Mouse (Mus musculus) kidney, adult 2 months (tissue): ENCODE data around the gene Tns3.

Experiments
- CTCF ChIP-seq: fragments of 200-500 bp; conservative IDR thresholded peaks from 2 replicates; pipeline ENCODE4 v1.5.1; 2011; ENCODE audit warnings: low read depth, mild to moderate bottlenecking, control low read depth, low read length, moderate library complexity, mixed read lengths; ENCODE audit not compliant: insufficient read depth, insufficient read length
- POLR2A ChIP-seq: fragments of 200-500 bp; IDR thresholded peaks from one replicate; pipeline ENCODE4 v1.6.1; 2011; ENCODE audit warnings: low read depth, low read length, control low read depth

DNA sequence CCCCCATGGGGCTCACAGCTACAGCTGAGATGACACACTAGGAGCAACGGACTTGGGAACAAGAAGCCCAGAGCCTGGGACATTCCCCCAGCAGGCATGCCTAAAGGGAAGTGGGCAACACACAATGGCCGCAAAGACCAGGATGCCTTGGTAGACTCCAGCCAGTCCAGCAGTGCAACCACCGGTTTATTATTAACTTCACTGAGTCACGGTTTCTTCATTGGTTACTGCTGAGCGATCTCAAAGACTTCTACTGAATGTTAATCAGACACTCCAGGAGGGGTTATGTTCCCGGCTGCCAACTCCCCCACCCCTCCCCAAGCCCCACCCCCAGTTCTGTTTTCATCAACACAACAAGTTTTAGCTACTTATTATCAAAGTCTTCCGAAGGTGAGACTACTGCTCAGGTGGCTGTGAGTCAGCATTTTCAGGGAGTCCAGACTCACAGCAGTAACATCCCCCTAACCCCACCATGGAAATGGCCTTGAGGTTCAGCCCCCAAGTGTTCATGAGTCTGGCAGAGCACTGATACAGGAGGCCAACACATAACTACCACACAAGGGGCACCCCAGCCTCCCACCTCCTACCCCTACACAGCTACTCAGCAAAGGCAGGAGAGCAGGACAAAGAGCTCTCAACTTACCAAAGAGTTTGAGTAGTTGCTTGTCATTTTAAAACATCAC is 29.5 kb downstream of the Tns3 start:
- TF ChIP-seq POLR2A (no peak), CTCF (no peak)
